Mouse (Mus musculus): Measurements from ENCODE around the gene Prdm5. TPM values are rescaled to one million over a fixed set of nuclear protein-coding genes. Genes with fewer than 3 reads are reported as not detected.

Prdm5 gene
- polyA plus RNA-seq, 1 experiment from 2014 or later: 5.9 TPM

DNA sequence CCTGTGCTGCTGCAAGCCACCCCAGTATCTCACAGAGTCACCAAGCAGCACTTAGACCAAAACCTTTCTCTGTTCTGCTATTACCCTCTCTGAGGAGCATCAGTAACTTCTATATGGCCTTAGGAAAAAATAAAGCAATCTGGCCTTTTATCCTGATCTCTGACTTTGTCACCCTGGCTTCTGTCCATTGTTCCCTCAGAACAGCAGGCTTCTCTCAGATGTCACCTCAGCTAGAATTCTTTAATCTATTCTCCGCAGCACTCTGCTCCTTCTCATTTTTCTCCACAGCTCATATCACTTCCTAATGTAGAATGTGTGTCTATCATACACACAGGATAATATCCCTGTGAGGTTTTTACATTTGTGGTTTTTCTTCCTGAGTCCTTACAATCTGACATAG lies 99.5 kb downstream of the Prdm5 start:
- DNase-seq (ENCODE audit: low spot score) (no peak), ATAC-seq (no peak)
- H3K36me3 ChIP-seq (ENCODE audit: control insufficient read depth, insufficient read depth, low read length): no peaks in the 10 kb centered on the region
- H3K4me2 ChIP-seq (ENCODE audit: low read length): no peak overlapping the region
- 92% methylated on average over 1 of the region's 1 CpGs for WGBS
- no peaks in the 10 kb centered on the region for H3K27me3 ChIP-seq (replicated peaks; ENCODE audit: control insufficient read depth, insufficient read depth, low read length)
- H3K27ac ChIP-seq (ENCODE audit: low read depth, low read length): no peak overlapping the region
- H3K4me1 ChIP-seq (ENCODE audit: control insufficient read depth, insufficient read depth, low read length): no peaks in the 10 kb centered on the region
- no peak overlapping the region for H3K9ac ChIP-seq (ENCODE audit: low read length)
- H3K9me3 ChIP-seq (replicated peaks; ENCODE audit: control insufficient read depth, low read length): no peaks in the 10 kb centered on the region
- H3K4me3 ChIP-seq (ENCODE audit: low read depth, low read length): no peak overlapping the region

DNA sequence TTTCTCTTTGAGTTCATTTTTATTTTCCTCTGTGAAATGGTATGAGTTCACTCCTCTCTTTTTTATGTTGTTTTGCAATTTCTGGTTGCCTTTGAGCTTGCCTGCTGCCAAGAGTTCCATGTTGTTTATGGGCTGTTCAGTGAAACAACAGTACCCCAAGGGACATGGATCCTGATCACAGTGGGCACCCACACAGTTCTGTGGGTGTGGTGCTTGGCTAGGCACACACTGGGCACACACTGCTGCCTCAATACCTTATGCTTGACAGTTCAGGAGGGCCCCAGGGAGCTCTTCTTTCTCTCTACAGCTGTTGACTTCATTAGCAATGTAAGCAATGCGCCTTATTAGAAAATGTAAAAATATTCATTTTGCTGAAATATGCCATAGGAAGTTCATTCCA lies 110.0 kb downstream of the Prdm5 start:
- no peak overlapping the region for H3K9ac ChIP-seq (ENCODE audit: low read length)
- no peak overlapping the region for H3K4me2 ChIP-seq (ENCODE audit: low read length)
- WGBS: 89% methylated on average over 1 of the region's 1 CpGs
- no peaks in the 10 kb centered on the region for H3K27me3 ChIP-seq (replicated peaks; ENCODE audit: control insufficient read depth, insufficient read depth, low read length)
- H3K4me3 ChIP-seq (ENCODE audit: low read depth, low read length): no peak overlapping the region
- DNase-seq (ENCODE audit: low spot score): no peak
- ATAC-seq: no peak
- H3K36me3 ChIP-seq (ENCODE audit: control insufficient read depth, insufficient read depth, low read length): no peaks in the 10 kb centered on the region
- H3K4me1 ChIP-seq (ENCODE audit: control insufficient read depth, insufficient read depth, low read length): no peaks in the 10 kb centered on the region
- H3K27ac ChIP-seq (ENCODE audit: low read depth, low read length): no peak overlapping the region
- H3K9me3 ChIP-seq (replicated peaks; ENCODE audit: control insufficient read depth, low read length): no peaks in the 10 kb centered on the region

DNA sequence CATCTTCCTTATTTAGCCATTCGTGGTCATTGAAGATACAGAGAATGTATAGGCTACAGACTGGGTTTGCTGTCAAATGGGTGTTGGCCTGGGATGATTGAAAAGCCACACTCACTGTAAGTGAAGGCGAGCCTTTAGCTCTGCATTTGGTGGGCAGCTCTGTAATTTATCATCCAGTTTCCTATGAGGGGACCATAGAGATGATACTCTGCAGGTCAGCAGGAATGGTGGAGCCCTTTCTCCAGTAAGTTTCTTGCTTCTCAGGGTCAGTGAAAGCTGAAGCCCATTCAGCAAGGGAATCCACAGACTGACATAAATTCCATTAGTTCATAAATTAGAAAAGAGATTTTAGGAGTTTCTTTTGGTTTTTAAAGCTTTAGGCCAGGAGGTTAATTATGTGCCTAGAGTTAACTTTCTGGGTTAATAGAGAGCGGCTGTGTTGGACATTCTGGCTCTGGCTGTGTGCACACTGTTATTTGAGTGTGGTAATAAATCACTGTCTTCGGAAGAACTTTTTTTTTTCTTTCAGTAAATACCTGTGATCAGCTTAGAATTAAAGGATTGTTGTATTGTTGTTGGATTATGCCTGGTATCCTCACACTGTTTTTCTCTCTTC lies 113.4 kb downstream of the Prdm5 start:
- no peak for ATAC-seq
- Histone ChIP-seq H3K9me3 (replicated peaks; ENCODE audit: control insufficient read depth, low read length) (no peaks in the 10 kb centered on the region), H3K4me1 (ENCODE audit: control insufficient read depth, insufficient read depth, low read length) (no peaks in the 10 kb centered on the region), H3K4me2 (ENCODE audit: low read length) (no peak overlapping the region), H3K4me3 (ENCODE audit: low read depth, low read length) (no peak overlapping the region), H3K36me3 (ENCODE audit: control insufficient read depth, insufficient read depth, low read length) (no peaks in the 10 kb centered on the region), H3K9ac (ENCODE audit: low read length) (no peak overlapping the region), H3K27ac (ENCODE audit: low read depth, low read length) (no peak overlapping the region), H3K27me3 (replicated peaks; ENCODE audit: control insufficient read depth, insufficient read depth, low read length) (no peaks in the 10 kb centered on the region)
- WGBS: 85% methylated on average over 4 of the region's 4 CpGs
- DNase-seq (ENCODE audit: low spot score): no peak

DNA sequence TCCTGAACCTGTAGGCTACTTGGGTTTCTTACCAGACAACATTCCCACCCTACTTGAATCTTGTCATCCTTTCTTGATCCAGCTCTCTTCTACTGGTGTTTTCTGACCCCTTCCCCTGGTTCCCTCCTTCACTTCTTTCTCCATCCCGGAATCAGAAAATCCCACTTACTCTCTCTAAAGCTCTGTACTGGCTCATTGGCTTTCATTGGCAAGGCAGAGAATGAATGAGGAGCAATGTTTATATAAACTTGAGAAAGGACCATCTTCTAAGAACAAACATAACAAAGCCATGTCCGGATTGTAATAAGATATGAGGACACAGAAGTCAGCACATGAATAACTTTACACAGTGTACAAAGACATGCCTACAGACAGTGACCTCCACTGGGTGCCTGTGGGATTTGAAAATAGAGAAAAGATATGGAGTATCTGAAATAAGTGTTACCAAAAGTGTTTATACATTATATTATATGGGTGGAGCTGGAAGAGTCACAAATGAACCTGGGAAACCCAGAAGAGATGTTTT lies 127.9 kb downstream of the Prdm5 start:
- no peak for ATAC-seq

DNA sequence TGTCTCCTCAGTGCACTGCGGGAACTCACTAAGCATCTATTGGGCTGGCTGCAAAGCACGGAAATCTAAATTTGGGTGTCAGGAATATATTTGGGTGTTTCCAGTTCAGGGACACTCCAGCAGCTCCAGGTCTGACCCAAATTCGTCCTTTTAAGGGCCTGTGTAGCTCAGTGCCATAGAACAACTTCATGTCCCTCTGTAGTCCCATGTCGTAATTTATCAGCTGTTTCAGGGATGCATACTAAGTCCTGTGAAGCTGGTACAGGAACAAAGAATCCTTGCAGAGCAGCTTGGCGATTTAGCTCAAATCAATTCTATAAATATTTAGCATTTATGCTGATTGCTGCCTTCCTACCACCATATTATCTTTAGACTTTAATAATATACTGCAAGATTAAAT lies 136.6 kb downstream of the Prdm5 start:
- H3K4me2 ChIP-seq (ENCODE audit: low read length): no peak overlapping the region
- H3K9ac ChIP-seq (ENCODE audit: low read length): no peak overlapping the region
- no peaks in the 10 kb centered on the region for H3K4me1 ChIP-seq (ENCODE audit: control insufficient read depth, insufficient read depth, low read length)
- ATAC-seq (0 out of 2 replicates have a peak, but pooled peaks have one; percentile 20), DNase-seq (ENCODE audit: low spot score) (peak; percentile 20)
- H3K9me3 ChIP-seq (replicated peaks; ENCODE audit: control insufficient read depth, low read length): no peaks in the 10 kb centered on the region
- no peaks in the 10 kb centered on the region for H3K27me3 ChIP-seq (replicated peaks; ENCODE audit: control insufficient read depth, insufficient read depth, low read length)
- no peaks in the 10 kb centered on the region for H3K36me3 ChIP-seq (ENCODE audit: control insufficient read depth, insufficient read depth, low read length)
- no peak overlapping the region for H3K4me3 ChIP-seq (ENCODE audit: low read depth, low read length)
- 80% methylated on average over 5 of the region's 5 CpGs for WGBS
- H3K27ac ChIP-seq (ENCODE audit: low read depth, low read length): no peak overlapping the region

More for the DNA sequence above, 127.9 kb downstream of the Prdm5 start:
- 91% methylated on average over 2 of the region's 2 CpGs for WGBS
- Histone ChIP-seq H3K4me1 (ENCODE audit: control insufficient read depth, insufficient read depth, low read length) (no peaks in the 10 kb centered on the region), H3K9me3 (replicated peaks; ENCODE audit: control insufficient read depth, low read length) (no peaks in the 10 kb centered on the region), H3K36me3 (ENCODE audit: control insufficient read depth, insufficient read depth, low read length) (no peaks in the 10 kb centered on the region), H3K27ac (ENCODE audit: low read depth, low read length) (no peak overlapping the region), H3K4me2 (ENCODE audit: low read length) (no peak overlapping the region), H3K27me3 (replicated peaks; ENCODE audit: control insufficient read depth, insufficient read depth, low read length) (no peaks in the 10 kb centered on the region), H3K9ac (ENCODE audit: low read length) (no peak overlapping the region), H3K4me3 (ENCODE audit: low read depth, low read length) (no peak overlapping the region)
- no peak for DNase-seq (ENCODE audit: low spot score)

DNA sequence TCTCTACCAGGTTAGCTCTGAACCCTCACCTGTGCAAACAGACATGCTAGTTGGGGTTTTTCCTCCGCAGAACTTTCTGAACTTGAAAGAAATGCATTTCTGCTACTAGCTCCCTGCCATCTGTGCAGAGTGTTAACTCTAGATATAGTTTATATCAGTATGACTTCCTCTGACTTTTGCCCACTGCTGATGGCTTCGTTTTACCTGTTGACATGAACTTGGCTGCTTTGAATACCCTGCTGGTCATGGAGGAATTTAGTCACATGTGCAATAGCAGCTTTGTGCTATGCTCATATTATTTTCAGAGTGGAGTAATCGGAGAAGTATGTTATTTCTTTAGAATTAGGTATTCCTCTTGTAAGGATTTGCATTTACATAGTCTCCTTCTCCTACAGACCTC lies 142.9 kb downstream of the Prdm5 start:
- ATAC-seq: no peak
- DNase-seq (ENCODE audit: low spot score): no peak
- Histone ChIP-seq H3K9ac (ENCODE audit: low read length) (no peak overlapping the region), H3K4me2 (ENCODE audit: low read length) (no peak overlapping the region), H3K36me3 (ENCODE audit: control insufficient read depth, insufficient read depth, low read length) (no peaks in the 10 kb centered on the region), H3K27ac (ENCODE audit: low read depth, low read length) (no peak overlapping the region), H3K4me1 (ENCODE audit: control insufficient read depth, insufficient read depth, low read length) (no peaks in the 10 kb centered on the region), H3K4me3 (ENCODE audit: low read depth, low read length) (no peak overlapping the region), H3K9me3 (replicated peaks; ENCODE audit: control insufficient read depth, low read length) (no peaks in the 10 kb centered on the region), H3K27me3 (replicated peaks; ENCODE audit: control insufficient read depth, insufficient read depth, low read length) (peaks cover 7% of the 10 kb centered on the region; the same call in 1 of the 2 replicates)
- WGBS: 86% methylated on average over 3 of the region's 3 CpGs

DNA sequence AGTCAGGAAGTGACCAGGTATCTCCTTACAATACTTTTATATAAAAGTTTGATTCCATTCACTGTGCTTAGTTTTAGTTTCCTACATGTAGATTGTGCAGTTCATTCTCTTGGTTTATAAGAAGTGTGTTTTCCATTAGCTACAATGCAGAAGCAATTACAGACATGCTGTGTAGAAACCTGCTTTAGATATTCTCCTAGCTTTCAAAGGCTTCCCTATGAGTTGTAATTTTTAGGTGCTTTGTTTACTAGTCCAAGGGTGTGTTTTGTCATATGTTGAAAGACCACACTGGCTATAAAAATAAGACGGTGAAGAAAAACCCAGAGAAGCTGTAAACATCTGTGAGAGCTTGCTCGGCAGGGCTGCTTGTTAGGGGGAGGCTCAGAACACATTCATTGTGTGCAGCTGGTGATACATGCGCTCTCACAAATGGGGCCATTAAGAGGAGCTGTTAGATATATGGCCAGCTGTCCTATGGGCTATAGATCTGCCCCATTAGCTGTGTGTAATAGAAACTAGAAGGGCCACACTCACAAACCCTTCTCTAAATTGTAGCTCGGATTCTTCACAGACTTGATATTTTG lies 144.8 kb downstream of the Prdm5 start:
- DNase-seq (ENCODE audit: low spot score): no peak
- Histone ChIP-seq H3K9me3 (replicated peaks; ENCODE audit: control insufficient read depth, low read length) (no peaks in the 10 kb centered on the region), H3K4me1 (ENCODE audit: control insufficient read depth, insufficient read depth, low read length) (no peaks in the 10 kb centered on the region), H3K9ac (ENCODE audit: low read length) (no peak overlapping the region), H3K27ac (ENCODE audit: low read depth, low read length) (no peak overlapping the region), H3K27me3 (replicated peaks; ENCODE audit: control insufficient read depth, insufficient read depth, low read length) (peaks cover 10% of the 10 kb centered on the region; the same call in 1 of the 2 replicates), H3K4me3 (ENCODE audit: low read depth, low read length) (no peak overlapping the region), H3K4me2 (ENCODE audit: low read length) (no peak overlapping the region), H3K36me3 (ENCODE audit: control insufficient read depth, insufficient read depth, low read length) (no peaks in the 10 kb centered on the region)
- WGBS: 52% methylated on average over 4 of the region's 4 CpGs
- no peak for ATAC-seq

DNA sequence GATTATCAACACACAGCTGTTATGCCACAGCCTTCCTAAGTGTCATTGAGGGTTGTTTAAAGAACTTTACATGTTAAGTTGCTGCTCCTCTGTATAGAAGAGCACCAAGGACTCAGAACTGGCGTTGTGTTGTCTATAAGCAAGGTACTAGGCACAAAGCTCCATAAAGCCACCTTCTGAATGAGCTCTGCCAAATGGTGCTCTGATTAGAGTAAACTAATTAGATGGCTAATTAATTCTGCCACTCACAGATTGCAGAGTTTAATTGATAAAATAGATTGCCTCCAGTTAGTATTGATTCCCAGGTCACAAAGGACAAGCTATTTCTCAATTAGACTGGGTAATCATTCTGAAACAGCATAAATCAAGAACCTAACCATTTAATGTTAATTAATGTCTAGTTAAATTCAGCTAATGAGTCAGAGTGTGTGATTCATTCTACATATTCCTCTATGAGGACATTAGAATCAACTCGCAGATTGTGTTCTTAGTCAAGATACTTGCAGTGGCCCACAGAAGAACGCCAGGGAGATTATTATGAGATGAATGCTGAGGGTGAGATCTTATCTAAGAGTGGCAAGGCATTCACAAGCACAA lies 147.0 kb downstream of the Prdm5 start:
- no peaks in the 10 kb centered on the region for H3K4me1 ChIP-seq (ENCODE audit: control insufficient read depth, insufficient read depth, low read length)
- H3K36me3 ChIP-seq (ENCODE audit: control insufficient read depth, insufficient read depth, low read length): no peaks in the 10 kb centered on the region
- WGBS: 19% methylated on average over 3 of the region's 3 CpGs
- DNase-seq (ENCODE audit: low spot score) (peak; percentile 63), ATAC-seq (peak; percentile 70)
- no peak overlapping the region for H3K27ac ChIP-seq (ENCODE audit: low read depth, low read length)
- no peak overlapping the region for H3K9ac ChIP-seq (ENCODE audit: low read length)
- no peak overlapping the region for H3K4me3 ChIP-seq (ENCODE audit: low read depth, low read length)
- peaks cover 10% of the 10 kb centered on the region; the same call in 1 of the 2 replicates for H3K27me3 ChIP-seq (replicated peaks; ENCODE audit: control insufficient read depth, insufficient read depth, low read length)
- no peak overlapping the region for H3K4me2 ChIP-seq (ENCODE audit: low read length)
- H3K9me3 ChIP-seq (replicated peaks; ENCODE audit: control insufficient read depth, low read length): no peaks in the 10 kb centered on the region

DNA sequence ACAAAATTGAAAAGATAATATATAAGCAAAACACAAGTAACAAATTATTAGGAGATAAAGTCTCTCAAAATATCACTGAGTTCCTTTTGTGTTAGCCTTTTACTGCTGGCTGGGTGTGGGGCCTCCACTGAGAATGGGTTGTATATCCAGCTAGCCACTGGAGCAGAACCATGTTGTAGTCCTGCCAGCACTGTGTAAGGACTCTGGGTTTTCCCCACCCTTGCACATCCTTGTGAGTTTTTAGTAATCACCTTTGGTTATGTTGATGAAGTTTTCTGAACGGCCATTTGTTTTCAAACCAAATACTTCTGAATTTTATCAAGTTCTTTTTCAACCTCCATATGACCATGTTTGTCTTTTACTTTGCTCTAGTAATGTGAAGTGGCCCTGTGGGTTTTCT lies 151.7 kb downstream of the Prdm5 start:
- Histone ChIP-seq H3K4me2 (ENCODE audit: low read length) (no peak overlapping the region), H3K27me3 (replicated peaks; ENCODE audit: control insufficient read depth, insufficient read depth, low read length) (0 out of 2 replicates have a peak, but pooled peaks cover 3% of the 10 kb centered on the region), H3K36me3 (ENCODE audit: control insufficient read depth, insufficient read depth, low read length) (no peaks in the 10 kb centered on the region), H3K4me1 (ENCODE audit: control insufficient read depth, insufficient read depth, low read length) (0 out of 2 replicates have a peak, but pooled peaks cover 5% of the 10 kb centered on the region), H3K9me3 (replicated peaks; ENCODE audit: control insufficient read depth, low read length) (no peaks in the 10 kb centered on the region), H3K9ac (ENCODE audit: low read length) (no peak overlapping the region), H3K27ac (ENCODE audit: low read depth, low read length) (no peak overlapping the region), H3K4me3 (ENCODE audit: low read depth, low read length) (no peak overlapping the region)
- ATAC-seq: no peak
- no peak for DNase-seq (ENCODE audit: low spot score)
- WGBS: 94% methylated on average over 1 of the region's 1 CpGs
